Mouse (Mus musculus) embryonic facial prominence, embryonic 11.5 days (tissue): ENCODE measurements around the gene Tmem87b. TPM values are rescaled to one million over a fixed set of nuclear protein-coding genes. Genes with fewer than 3 reads are reported as not detected.

Experiments used
- ATAC-seq: fragments of 200-750 bp; cut with Nextera tagmentation; replicated peaks from 2 replicates; pipeline ENCODE4 v1.8.0; 2017; ENCODE audit warnings: low read depth; ENCODE audit not compliant: insufficient number of reproducible peaks, low FRiP score, low TSS enrichment
- DNase-seq: peaks from one replicate; pipeline ENCODE4 v3.0.0-alpha.2; 2015; ENCODE audit warnings: low spot score
- H3K27ac ChIP-seq: fragments of 300-500 bp; sonication (generic); replicated peaks from 2 replicates; pipeline ENCODE4 v1.5.1; 2014; ENCODE audit warnings: mild to moderate bottlenecking, low read depth, low read length, control low read depth
- H3K27me3 ChIP-seq: fragments of 300-500 bp; sonication (generic); 2 replicates; pipeline ENCODE4 v1.6.1; 2014; ENCODE audit warnings: mild to moderate bottlenecking, low read length, moderate library complexity, mixed read lengths; ENCODE audit not compliant: control insufficient read depth, insufficient read depth
- H3K36me3 ChIP-seq: fragments of 300-500 bp; sonication (generic); replicated peaks from 2 replicates; pipeline ENCODE4 v1.6.1; 2014; ENCODE audit warnings: low read depth, mild to moderate bottlenecking, low read length, moderate library complexity, mixed read lengths; ENCODE audit not compliant: control insufficient read depth, insufficient read depth
- H3K4me1 ChIP-seq: fragments of 300-500 bp; sonication (generic); 2 replicates; pipeline ENCODE4 v1.6.1; 2014; ENCODE audit warnings: low read length, mixed read lengths; ENCODE audit not compliant: control insufficient read depth, insufficient read depth
- H3K4me2 ChIP-seq: fragments of 300-500 bp; sonication (generic); 2 replicates; pipeline ENCODE4 v1.6.1; 2014; ENCODE audit warnings: low read depth, mild to moderate bottlenecking, control low read depth, low read length, moderate library complexity
- H3K4me3 ChIP-seq: fragments of 300-500 bp; sonication (generic); 2 replicates; pipeline ENCODE4 v1.5.1; 2014; ENCODE audit warnings: low read depth, low read length, control low read depth
- H3K9ac ChIP-seq: fragments of 300-500 bp; sonication (generic); replicated peaks from 2 replicates; pipeline ENCODE4 v1.6.1; 2014; ENCODE audit warnings: mild to moderate bottlenecking, control low read depth, low read length
- H3K9me3 ChIP-seq: fragments of 300-500 bp; sonication (generic); replicated peaks from 2 replicates; pipeline ENCODE4 v1.6.1; 2016; ENCODE audit warnings: mild to moderate bottlenecking, low read length, inconsistent platforms, mixed read lengths; ENCODE audit not compliant: control insufficient read depth
- WGBS: fragments of 180-500 bp; shearing (Covaris S2); extraction: QIAGEN DNeasy Blood & Tissue Kit; methylation state at CpG from one replicate; pipeline ENCODE4 v1.1.7; 2014; 5-methylcytosine and 5-hydroxymethylcytosine counted together
- polyA plus RNA-seq: library from polyadenylated mRNA; unstranded; fragments of >200 nt; fragmentation: Nextera tagmentation; extraction: Ambion mirVana; gene quantifications from 2 replicates; pipeline ENCODE4 v1.2.1, GENCODE M21; 2014

Tmem87b gene
- polyA plus RNA-seq, 1 experiment from 2014 or later, result 24.9 TPM

GRCm38 (mm10) chr2:128823893-128824292 lies 6.0 kb downstream of the Tmem87b start:
- Histone ChIP-seq H3K36me3 (peaks cover under 1% of the 10 kb centered on the region; the same call in 1 of the 2 replicates), H3K4me2 (no peak overlapping the region), H3K9ac (no peak overlapping the region), H3K27me3 (no peaks in the 10 kb centered on the region), H3K27ac (no peak overlapping the region), H3K9me3 (no peaks in the 10 kb centered on the region), H3K4me3 (no peak overlapping the region), H3K4me1 (no peaks in the 10 kb centered on the region)
- ATAC-seq, result no peak
- DNase-seq, result no peak
- 86% methylated on average over 5 of the region's 5 CpGs for WGBS

- ATAC-seq (no peak), DNase-seq (no peak)
- H3K36me3 ChIP-seq, result peaks cover 4% of the 10 kb centered on the region
- no peaks in the 10 kb centered on the region for H3K9me3 ChIP-seq
- no peaks in the 10 kb centered on the region for H3K27me3 ChIP-seq
- no peaks in the 10 kb centered on the region for H3K4me1 ChIP-seq
- WGBS, result 86% methylated on average over 1 of the region's 1 CpGs
- H3K9ac ChIP-seq, result no peak overlapping the region
- no peak overlapping the region for H3K27ac ChIP-seq
- H3K4me2 ChIP-seq, result no peak overlapping the region
- H3K4me3 ChIP-seq, result no peak overlapping the region
These were observed 9.9 kb downstream of the Tmem87b start for GRCm38 (mm10) chr2:128827787-128828186.

GRCm38 (mm10) chr2:128832611-128833010 lies 14.7 kb downstream of the Tmem87b start:
- no peak overlapping the region for H3K4me2 ChIP-seq
- no peak overlapping the region for H3K4me3 ChIP-seq
- DNase-seq, result no peak
- ATAC-seq, result no peak
- H3K9me3 ChIP-seq, result no peaks in the 10 kb centered on the region
- H3K27me3 ChIP-seq, result no peaks in the 10 kb centered on the region
- no peaks in the 10 kb centered on the region for H3K4me1 ChIP-seq
- WGBS, result 82% methylated on average over 3 of the region's 3 CpGs
- H3K9ac ChIP-seq, result no peak overlapping the region
- no peak overlapping the region for H3K27ac ChIP-seq
- peaks cover 4% of the 10 kb centered on the region for H3K36me3 ChIP-seq

DNA sequence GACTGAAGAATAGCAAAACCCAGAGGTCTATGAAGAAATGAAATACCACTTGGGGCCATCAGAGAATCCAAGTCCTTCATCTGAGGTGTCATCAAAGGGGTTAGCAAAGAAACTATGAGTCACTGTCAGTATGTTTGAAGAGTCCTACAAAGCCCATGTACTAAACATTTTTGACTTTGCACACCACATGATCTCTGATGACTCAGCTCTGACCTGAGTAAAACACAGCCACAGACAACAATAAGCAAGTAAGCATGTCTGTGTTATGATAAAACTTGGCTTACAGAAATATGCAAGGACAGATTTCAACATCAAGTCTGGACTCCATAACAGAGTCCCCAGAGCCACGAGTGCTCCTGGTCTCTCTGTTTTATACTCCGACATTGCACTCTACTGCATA lies 15.1 kb downstream of the Tmem87b start:
- DNase-seq (no peak), ATAC-seq (no peak)
- H3K9me3 ChIP-seq, result no peaks in the 10 kb centered on the region
- H3K27ac ChIP-seq, result no peak overlapping the region
- 95% methylated on average over 2 of the region's 2 CpGs for WGBS
- peaks cover 4% of the 10 kb centered on the region for H3K36me3 ChIP-seq
- no peak overlapping the region for H3K9ac ChIP-seq
- no peak overlapping the region for H3K4me3 ChIP-seq
- no peak overlapping the region for H3K4me2 ChIP-seq
- H3K27me3 ChIP-seq, result no peaks in the 10 kb centered on the region
- H3K4me1 ChIP-seq, result no peaks in the 10 kb centered on the region

GRCm38 (mm10) chr2:128833435-128833834 lies 15.5 kb downstream of the Tmem87b start:
- Histone ChIP-seq H3K4me2 (no peak overlapping the region), H3K4me3 (no peak overlapping the region), H3K9ac (no peak overlapping the region), H3K36me3 (peaks cover 4% of the 10 kb centered on the region), H3K27me3 (no peaks in the 10 kb centered on the region), H3K27ac (no peak overlapping the region), H3K9me3 (no peaks in the 10 kb centered on the region), H3K4me1 (no peaks in the 10 kb centered on the region)
- no peak for DNase-seq
- WGBS, result 89% methylated on average over 2 of the region's 2 CpGs
- ATAC-seq, result no peak

DNA sequence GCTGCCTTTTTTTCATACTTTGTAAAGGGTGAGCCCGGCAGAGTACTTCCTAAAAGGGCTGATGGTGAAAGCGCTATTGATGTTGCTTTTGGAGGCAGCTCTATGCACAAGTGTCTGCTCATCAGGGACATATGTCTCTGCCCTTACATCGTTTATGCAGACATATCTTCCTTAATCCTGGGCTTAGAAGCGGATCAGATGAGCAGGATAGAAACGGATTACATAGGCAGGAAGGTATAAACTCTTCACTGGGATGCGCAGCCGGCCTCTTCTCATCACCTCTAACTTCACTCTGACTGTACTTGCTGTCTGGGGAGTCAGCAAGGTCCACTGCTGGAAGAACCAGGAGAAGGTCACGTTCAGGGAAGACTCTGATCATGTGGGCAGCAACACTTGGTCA lies 19.6 kb downstream of the Tmem87b start:
- Histone ChIP-seq H3K4me1 (no peaks in the 10 kb centered on the region), H3K9me3 (no peaks in the 10 kb centered on the region), H3K4me3 (no peak overlapping the region), H3K27ac (no peak overlapping the region), H3K27me3 (no peaks in the 10 kb centered on the region), H3K9ac (no peak overlapping the region), H3K4me2 (no peak overlapping the region), H3K36me3 (no peaks in the 10 kb centered on the region; the same call in 1 of the 2 replicates)
- DNase-seq (no peak), ATAC-seq (no peak)
- 88% methylated on average over 8 of the region's 8 CpGs for WGBS

DNA sequence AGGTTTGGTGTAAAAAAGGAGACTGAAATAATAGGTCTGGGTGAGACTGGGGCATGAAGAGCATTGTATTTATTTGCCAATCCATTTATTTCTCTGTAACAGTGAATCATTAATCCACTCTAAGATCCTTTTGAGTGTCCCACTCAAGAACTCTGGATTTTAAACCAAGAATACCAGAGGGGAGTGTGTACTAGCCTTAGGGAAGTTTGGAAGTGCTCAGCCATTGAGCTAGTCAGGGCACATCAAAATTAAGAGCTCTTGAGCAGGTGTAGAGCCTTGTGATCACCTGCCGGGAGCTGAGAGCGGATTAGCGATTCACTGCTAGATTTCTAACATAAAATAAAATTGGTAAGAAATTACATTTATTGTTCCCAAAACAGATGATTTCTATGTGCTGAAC lies 20.7 kb downstream of the Tmem87b start:
- no peak for DNase-seq
- WGBS, result 92% methylated on average over 3 of the region's 3 CpGs
- no peak overlapping the region for H3K9ac ChIP-seq
- no peak overlapping the region for H3K4me3 ChIP-seq
- H3K9me3 ChIP-seq, result no peaks in the 10 kb centered on the region
- ATAC-seq, result no peak
- H3K36me3 ChIP-seq, result no peaks in the 10 kb centered on the region; the same call in 1 of the 2 replicates
- no peaks in the 10 kb centered on the region for H3K4me1 ChIP-seq
- no peak overlapping the region for H3K27ac ChIP-seq
- H3K27me3 ChIP-seq, result no peaks in the 10 kb centered on the region
- H3K4me2 ChIP-seq, result no peak overlapping the region

DNA sequence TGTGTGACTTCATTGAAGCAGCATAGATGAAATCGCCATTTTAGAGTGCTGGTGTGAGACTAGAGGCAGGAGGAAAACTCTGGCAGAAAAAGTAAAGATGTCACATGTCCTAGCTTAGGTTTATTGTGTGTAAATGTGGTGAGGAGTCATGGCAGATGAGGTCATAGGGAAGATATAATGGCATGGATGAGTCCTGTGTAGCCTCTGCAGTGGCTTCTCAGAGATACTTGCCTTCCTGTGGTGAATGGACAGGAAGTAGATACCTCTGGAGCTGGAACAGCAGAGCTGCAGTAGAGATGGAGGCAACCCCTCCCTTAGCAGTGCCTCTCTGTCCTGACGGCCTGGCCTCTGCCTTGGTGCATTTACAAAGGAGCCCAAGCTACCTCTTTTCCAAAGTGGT lies 21.6 kb downstream of the Tmem87b start:
- no peaks in the 10 kb centered on the region for H3K9me3 ChIP-seq
- H3K9ac ChIP-seq, result no peak overlapping the region
- H3K36me3 ChIP-seq, result peaks cover 2% of the 10 kb centered on the region
- 66% methylated on average over 2 of the region's 2 CpGs for WGBS
- H3K4me3 ChIP-seq, result no peak overlapping the region
- H3K4me2 ChIP-seq, result no peak overlapping the region
- ATAC-seq (no peak), DNase-seq (no peak)
- H3K4me1 ChIP-seq, result no peaks in the 10 kb centered on the region
- H3K27me3 ChIP-seq, result no peaks in the 10 kb centered on the region
- no peak overlapping the region for H3K27ac ChIP-seq
